Mouse (Mus musculus) heart, postnatal 10 days (tissue): Measurements from ENCODE around the gene Gpr156. TPM values are rescaled to one million over a fixed set of nuclear protein-coding genes. Genes with fewer than 3 reads are reported as not detected.

Experiments used
- DNase-seq, 2 experiments: peaks; one replicate each; pipeline ENCODE4 v3.0.0; 2021
- intact Hi-C: fragments of 180-260 bp; cut with DNase I; formaldehyde crosslinking; loops from one replicate; pipeline ENCODE4 v1.15.1; 2025
- total RNA-seq, 2 experiments: library from RNA; stranded (reverse); gene quantifications; 2 replicates each; pipeline ENCODE4 v1.2.3; 2021

The Gpr156 gene
- under 1 TPM; 0.07 to 0.14 TPM for total RNA-seq

DNA sequence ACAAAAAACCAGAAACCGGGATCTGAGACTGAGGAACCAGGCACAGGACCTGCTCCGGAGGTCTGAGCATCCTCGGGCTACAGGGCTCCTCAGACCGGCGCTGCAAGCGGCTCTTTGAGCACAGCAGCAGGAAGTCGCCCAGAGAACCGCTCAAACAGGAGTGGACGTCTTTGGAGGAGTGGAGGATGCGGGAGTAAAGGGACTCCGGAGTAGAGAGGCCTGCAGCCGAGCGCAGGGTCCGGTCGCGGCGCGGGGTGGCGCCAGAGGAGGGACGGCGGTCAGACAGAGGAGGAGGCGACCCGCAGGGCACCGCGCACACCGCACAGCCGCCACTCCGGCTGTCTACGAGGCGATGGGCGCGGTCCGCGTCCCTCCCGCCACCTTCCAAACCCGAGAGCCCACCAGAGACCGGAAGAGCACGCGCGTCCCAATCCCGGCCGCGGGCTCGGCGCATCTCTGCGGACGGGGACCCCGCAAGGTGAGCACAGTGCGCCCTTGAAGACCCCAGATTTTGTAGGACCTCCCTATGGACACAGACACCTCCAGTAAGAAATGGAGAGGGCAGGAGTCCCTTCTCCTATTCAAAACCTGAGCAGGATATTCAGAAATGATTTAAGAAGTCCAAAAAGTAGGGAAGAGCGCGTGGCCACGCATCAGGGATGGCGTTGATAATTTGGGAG lies at the start of gene Gpr156:
TSS of gene Gpr156 (plus strand) at position 359 of the 680 bp plus-strand sequence.
- DNase-seq = peak; percentile 53 to 59
- intact Hi-C loops = no loop called here

- intact Hi-C loops = loop anchor here (2.0 to 5.0 kb wide), 5 partner anchors 15 to 183 kb away; no protein-coding TSS in a partner anchor
- peak; percentile 90 to 91 for DNase-seq
Measured at GRCm38 (mm10) chr16:37867791-37868505, 48.3 kb upstream of the Gpr156 start, which contains the start of gene Lrrc58. Gene Lrrc58, plus strand, starts transcription at chr16:37868389.

GRCm38 (mm10) chr16:37868506-37869469 lies 47.5 kb upstream of the Gpr156 start:
- intact Hi-C loops = loop anchor here (2.0 to 5.0 kb wide), 4 partner anchors 36 to 184 kb away; no protein-coding TSS in a partner anchor
- DNase-seq = peak in 1 of 2 experiments; percentile 50

DNA sequence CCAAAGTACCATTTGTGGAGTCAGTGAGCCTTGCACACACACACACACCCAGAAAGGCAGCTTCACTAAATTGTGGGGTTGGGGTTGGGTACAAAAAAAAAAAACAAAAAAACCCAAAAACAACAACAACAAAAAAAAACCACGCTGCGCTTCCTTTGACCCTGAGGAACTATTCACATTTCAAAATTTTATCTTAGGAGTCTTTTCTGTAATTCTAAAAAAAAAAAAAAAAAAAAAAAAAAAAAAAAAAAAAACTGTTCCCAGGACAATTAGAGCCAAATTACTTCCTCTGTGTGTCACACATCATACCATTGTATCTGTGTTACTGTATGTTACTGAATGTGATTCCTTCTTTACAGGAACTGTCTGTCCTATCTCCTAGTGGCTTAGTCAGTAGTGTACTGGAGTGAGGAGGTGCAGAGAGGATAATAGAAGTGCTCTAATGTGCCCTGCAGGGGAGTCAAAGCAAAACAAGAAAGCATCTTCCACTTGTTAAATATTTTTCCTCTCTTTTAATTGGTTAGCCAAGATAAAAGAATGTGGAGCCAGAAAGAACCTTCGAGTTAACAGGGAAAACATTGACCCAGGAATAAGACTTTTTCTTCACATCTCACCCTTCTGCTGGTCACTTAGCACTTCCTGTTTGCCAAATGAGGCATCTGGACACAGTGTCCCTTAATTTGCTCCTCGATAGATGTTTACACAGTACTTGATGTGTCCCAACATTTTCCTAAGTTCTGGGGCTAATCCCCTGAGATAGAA lies 46.6 kb upstream of the Gpr156 start:
- DNase-seq = peak in 1 of 2 experiments; percentile 17
- intact Hi-C loops = loop anchor here (2.0 to 5.0 kb wide), 5 partner anchors 37 to 223 kb away; no protein-coding TSS in a partner anchor

DNA sequence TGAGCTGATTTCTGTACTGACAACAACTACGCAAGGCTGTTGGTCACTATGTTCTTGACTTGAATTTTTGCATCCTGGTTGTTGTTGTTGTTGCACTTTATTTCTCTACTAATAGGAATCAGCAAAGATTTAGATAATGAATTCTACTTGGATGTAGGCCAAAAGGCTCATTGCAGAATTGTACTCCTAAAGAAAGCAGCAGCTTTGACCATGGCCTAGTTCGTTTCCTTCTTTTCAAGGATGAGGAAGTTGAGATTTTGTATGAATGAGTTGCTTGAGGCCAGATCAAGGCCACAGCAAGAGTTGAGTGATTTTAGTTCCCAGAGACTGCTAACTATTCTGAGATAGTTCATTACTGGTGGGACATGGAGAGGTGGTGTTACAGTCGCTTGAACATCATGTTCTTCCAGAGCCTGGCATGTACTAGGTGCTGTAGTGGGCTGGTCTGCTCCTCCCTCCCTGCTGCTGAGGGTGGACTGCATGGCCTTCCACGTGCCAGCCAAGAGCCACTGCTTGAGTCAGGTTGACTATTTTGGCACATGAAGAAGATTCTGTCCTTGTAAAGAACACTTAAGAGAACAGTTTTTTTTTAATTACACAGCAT lies 45.1 kb upstream of the Gpr156 start:
- peak; percentile 40 to 62 for DNase-seq
- intact Hi-C loops = loop anchor here (5.0 kb wide), 1 partner anchor 221 kb away; no protein-coding TSS in a partner anchor

GRCm38 (mm10) chr16:37874501-37875235 lies 41.6 kb upstream of the Gpr156 start:
- intact Hi-C loops = loop anchor here (5.0 kb wide), 1 partner anchor 218 kb away; no protein-coding TSS in a partner anchor
- no peak for DNase-seq

DNA sequence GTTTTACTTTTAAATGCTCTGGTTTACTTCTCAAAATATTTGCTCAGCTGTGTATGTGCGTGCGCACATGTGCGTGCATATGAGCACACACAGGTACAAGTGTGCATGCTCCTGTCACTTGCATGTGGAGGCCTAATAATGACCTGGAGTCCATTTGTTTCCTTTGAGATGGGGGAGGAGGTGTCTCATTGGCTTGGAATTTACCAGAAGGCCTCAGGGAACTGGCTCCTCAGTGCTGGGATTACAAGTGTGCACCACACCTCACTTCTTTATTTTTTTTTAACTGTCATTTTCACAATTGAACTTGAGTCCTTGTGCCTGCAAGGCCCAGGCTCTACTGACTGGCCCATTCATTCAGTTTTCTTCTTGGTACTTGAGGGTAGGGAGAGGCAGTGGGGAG lies 38.9 kb upstream of the Gpr156 start:
- intact Hi-C loops = no loop called here

DNA sequence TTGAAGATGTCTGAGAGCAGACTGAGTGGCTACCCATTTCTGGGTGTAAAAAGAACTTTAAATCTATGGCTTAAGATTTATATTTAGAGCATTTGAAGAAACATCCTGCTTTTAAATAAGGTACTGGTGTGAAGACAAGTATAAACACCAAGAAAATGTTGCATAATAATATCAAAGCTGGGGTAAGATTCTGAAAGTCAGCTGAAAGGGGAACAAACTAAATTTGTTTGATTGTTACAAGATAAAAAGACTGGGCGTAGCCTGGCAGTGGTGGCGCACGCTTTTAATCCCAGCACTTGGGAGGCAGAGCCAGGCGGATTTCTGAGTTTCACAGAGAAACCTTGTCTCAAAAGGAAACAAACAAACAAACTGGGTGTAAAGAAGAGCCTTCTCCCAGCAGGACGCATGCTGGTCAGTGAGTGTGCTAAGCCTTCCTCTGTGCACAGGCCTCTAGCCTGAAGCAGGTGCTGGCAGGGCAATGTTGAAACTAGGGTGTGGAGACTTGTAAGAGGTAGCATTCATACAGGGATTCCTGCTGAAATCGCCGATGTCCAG lies 37.3 kb upstream of the Gpr156 start:
- intact Hi-C loops = no loop called here

More for the DNA sequence above, 38.9 kb upstream of the Gpr156 start:
- no peak for DNase-seq

GRCm38 (mm10) chr16:37879750-37880419 lies 36.4 kb upstream of the Gpr156 start:
- intact Hi-C loops = no loop called here
- no peak for DNase-seq

More for the DNA sequence above, 37.3 kb upstream of the Gpr156 start:
- DNase-seq = no peak

DNA sequence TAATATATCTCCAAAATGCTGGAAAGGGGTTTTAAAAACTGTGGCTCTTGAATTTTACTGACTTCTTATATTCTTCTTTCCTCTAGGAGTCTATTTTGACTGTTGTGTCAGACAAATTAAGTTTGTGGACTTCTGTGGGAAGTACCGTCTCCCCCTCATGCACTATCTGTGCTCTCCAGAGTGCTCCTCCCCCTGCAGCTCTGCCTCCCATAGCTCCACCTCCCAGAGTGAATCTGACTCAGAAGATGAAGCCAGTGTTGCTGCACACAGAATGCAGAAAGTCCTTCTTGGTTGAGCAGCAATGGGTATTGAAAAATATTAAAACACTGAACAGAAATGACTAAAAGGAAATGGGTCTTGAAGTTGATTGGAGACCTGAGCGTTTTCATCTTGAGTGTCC lies 35.1 kb upstream of the Gpr156 start:
- DNase-seq = no peak
- intact Hi-C loops = no loop called here

GRCm38 (mm10) chr16:37888986-37889385 lies 27.3 kb upstream of the Gpr156 start:
- no peak for DNase-seq
- intact Hi-C loops = no loop called here

- DNase-seq = no peak
- intact Hi-C loops = no loop called here
Measured at GRCm38 (mm10) chr16:37892667-37893066, 23.6 kb upstream of the Gpr156 start.

GRCm38 (mm10) chr16:37893381-37893780 lies 22.9 kb upstream of the Gpr156 start:
- intact Hi-C loops = no loop called here
- DNase-seq = no peak

DNA sequence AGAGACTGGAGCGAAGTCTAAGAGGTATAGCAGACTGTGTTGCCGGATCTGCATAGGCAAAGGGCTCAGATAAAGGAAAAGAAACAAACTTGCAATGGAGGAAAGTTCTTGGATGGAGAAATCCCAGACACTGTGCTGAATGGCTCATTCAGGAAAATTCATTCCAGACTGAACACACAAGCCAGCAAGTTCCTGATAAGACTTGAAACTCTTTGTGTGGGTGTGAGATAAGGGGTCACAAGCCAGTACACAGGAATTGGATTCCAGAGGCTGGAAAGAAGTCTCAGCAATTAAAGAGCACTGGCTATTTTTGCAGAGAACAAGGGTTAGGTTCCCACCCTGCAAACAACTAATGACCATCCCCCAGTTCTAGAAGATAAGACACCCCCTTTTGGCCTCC lies 22.4 kb upstream of the Gpr156 start:
- intact Hi-C loops = no loop called here
- peak; percentile 54 to 61 for DNase-seq

GRCm38 (mm10) chr16:37898790-37899189 lies 17.5 kb upstream of the Gpr156 start:
- intact Hi-C loops = no loop called here
- DNase-seq = no peak

- intact Hi-C loops = no loop called here
- no peak for DNase-seq
Measured at GRCm38 (mm10) chr16:37899357-37899756, 16.9 kb upstream of the Gpr156 start.

GRCm38 (mm10) chr16:37901318-37901717 lies 15.0 kb upstream of the Gpr156 start:
- intact Hi-C loops = no loop called here
- no peak for DNase-seq

DNA sequence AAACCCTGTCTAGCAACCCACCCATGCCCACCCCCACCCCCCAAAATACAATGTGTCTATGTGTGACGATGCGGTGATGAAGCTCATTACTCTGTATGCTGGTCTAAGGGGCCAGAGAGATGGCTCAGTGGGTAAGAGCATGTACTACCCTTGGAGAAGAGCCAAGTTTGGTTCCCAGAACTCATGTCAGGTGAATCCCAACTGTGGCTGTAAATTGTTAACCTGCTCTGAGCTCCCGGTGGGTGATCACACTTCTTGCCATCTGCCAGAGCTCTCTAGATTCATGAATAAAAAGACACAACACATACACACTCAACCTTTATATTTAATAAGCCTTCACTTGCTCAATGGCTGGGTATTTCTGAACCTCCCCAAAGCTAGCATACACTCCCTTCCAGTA lies 9.8 kb upstream of the Gpr156 start:
- intact Hi-C loops = no loop called here
- DNase-seq = no peak
